Mouse (Mus musculus) lung, postnatal 0 days (tissue): Measurements from ENCODE around the gene Abraxas2. TPM values are rescaled to one million over a fixed set of nuclear protein-coding genes. Genes with fewer than 3 reads are reported as not detected.

ENCODE experiments used
- ATAC-seq: fragments of 200-750 bp; cut with Nextera tagmentation; 2 replicates; pipeline ENCODE4 v1.8.0; 2017; ENCODE audit warnings: moderate library complexity
- DNase-seq: peaks from one replicate; pipeline ENCODE4 v3.0.0-alpha.2; 2016; ENCODE audit warnings: low spot score
- H3K27ac ChIP-seq: fragments of 300-500 bp; sonication (generic); 2 replicates; pipeline ENCODE4 v1.5.1; 2014; ENCODE audit warnings: antibody characterized with exemption, mild to moderate bottlenecking, low read length, mixed read lengths
- H3K27me3 ChIP-seq: fragments of 300-500 bp; sonication (generic); replicated peaks from 2 replicates; pipeline ENCODE4 v1.6.1; 2014; ENCODE audit warnings: low read length, mixed read lengths; ENCODE audit not compliant: insufficient read depth
- H3K36me3 ChIP-seq: fragments of 300-500 bp; sonication (generic); 2 replicates; pipeline ENCODE4 v1.6.1; 2014; ENCODE audit warnings: low read length, mixed read lengths; ENCODE audit not compliant: insufficient read depth
- H3K4me1 ChIP-seq: fragments of 300-500 bp; sonication (generic); 2 replicates; pipeline ENCODE4 v1.6.1; 2014; ENCODE audit warnings: antibody characterized with exemption, low read depth, low read length, mixed read lengths; ENCODE audit not compliant: insufficient read depth
- H3K4me2 ChIP-seq: fragments of 300-500 bp; sonication (generic); replicated peaks from 2 replicates; pipeline ENCODE4 v1.6.1; 2014; ENCODE audit warnings: low read depth, mild to moderate bottlenecking, low read length, moderate library complexity, mixed read lengths
- H3K4me3 ChIP-seq: fragments of 300-500 bp; sonication (generic); 2 replicates; pipeline ENCODE4 v1.5.1; 2014; ENCODE audit warnings: low read depth, low read length
- H3K9ac ChIP-seq: fragments of 300-500 bp; sonication (generic); replicated peaks from 2 replicates; pipeline ENCODE4 v1.6.1; 2014; ENCODE audit warnings: low read depth, mild to moderate bottlenecking
- H3K9me3 ChIP-seq: fragments of 300-500 bp; sonication (generic); 2 replicates; pipeline ENCODE4 v1.6.1; 2016; ENCODE audit warnings: low read length, mixed read lengths
- CTCF ChIP-seq: IDR thresholded peaks from 2 replicates; pipeline ENCODE4 v1.5.1; 2016; ENCODE audit warnings: antibody characterized with exemption, mild to moderate bottlenecking
- EP300 ChIP-seq: IDR thresholded peaks from 2 replicates; pipeline ENCODE4 v1.6.1; 2016; ENCODE audit warnings: antibody characterized with exemption, mild to moderate bottlenecking, control low read depth
- WGBS: fragments of 180-500 bp; shearing (Covaris S2); extraction: QIAGEN DNeasy Blood & Tissue Kit; methylation state at CpG from one replicate; pipeline ENCODE4 v1.1.7; 2014; 5-methylcytosine and 5-hydroxymethylcytosine counted together
- polyA plus RNA-seq: library from polyadenylated mRNA; unstranded; fragments of >200 nt; fragmentation: Nextera tagmentation; extraction: Ambion mirVana; gene quantifications from 2 replicates; pipeline ENCODE4 v1.2.1, GENCODE M21; 2015

Gene Abraxas2
- polyA plus RNA-seq, 1 experiment from 2014 or later = 26.7 TPM

DNA sequence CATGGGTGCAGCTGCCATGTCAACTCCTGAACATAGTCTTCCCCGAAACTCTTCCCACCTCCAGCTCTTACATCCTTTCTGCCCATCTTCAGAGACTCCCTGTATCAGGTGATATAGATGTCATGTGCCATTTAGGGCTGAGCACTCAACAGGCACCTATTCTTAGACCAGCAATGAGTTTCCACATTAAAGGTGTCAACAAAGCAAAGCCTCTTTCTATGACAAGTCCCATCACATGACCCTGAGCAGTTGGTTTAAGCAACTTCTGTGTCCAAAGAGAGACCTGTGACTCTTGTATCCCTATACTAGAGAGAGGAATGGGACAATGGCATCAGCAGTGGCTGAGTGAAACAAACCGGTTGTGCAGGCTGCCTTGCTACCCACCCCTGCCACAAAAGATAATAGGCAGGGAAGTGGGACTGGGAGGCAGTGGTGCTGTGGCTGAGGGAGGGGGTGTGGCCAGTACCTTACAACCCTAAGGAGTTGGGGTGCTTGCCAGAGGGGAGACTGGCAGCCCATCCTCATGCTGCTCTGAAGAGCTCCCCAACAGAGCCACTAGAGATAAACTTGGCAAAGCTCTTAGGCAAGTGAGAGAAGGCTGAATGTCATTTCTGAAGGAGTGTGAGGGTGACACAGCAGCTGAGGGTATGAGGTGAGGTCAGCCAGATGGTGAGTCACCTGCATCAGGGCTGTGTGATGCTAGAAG lies 42.0 kb downstream of the Abraxas2 start:
- DNase-seq (peak; percentile 69), ATAC-seq (peak; percentile 88)
- no peak overlapping the region for H3K9ac ChIP-seq
- no peaks in the 10 kb centered on the region for H3K36me3 ChIP-seq
- WGBS = 39% methylated on average over 2 of the region's 2 CpGs
- no peaks in the 10 kb centered on the region for H3K4me1 ChIP-seq
- no peak overlapping the region for H3K27ac ChIP-seq
- no peak overlapping the region for H3K4me3 ChIP-seq
- no peaks in the 10 kb centered on the region for H3K27me3 ChIP-seq
- TF ChIP-seq CTCF = no peak
- no peak for TF ChIP-seq EP300
- no peaks in the 10 kb centered on the region for H3K9me3 ChIP-seq
- H3K4me2 ChIP-seq = no peak overlapping the region

GRCm38 (mm10) chr7:132903796-132904195 lies 44.8 kb downstream of the Abraxas2 start:
- ATAC-seq (no peak), DNase-seq (no peak)
- Histone ChIP-seq H3K4me1 (no peaks in the 10 kb centered on the region), H3K27ac (no peak overlapping the region), H3K27me3 (no peaks in the 10 kb centered on the region), H3K9me3 (no peaks in the 10 kb centered on the region), H3K4me3 (no peak overlapping the region), H3K9ac (no peak overlapping the region), H3K36me3 (no peaks in the 10 kb centered on the region), H3K4me2 (no peak overlapping the region)
- TF ChIP-seq EP300 = no peak
- TF ChIP-seq CTCF = peak; percentile 8; the same call in 1 of the 2 replicates
- 62% methylated on average over 3 of the region's 3 CpGs for WGBS

DNA sequence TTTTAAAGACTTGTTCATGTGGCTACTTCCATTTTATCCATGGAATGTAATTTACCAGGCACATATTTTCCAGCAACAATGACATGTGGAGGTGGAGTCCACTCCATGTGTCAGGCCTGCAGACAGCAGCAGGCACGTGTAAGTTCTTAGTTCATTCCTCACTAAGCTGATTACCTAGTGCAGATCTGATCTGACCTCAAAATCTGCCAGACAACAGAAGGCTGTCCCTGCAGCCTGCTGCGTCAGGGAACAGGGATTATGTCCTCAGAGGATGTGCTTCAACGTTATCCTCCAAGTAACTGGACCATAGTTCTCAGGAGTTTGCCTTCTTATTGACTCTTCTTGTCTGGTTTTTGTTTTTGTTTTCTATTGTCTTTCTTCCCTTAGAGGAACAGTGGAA lies 62.9 kb downstream of the Abraxas2 start:
- no peak for DNase-seq
- no peak for ATAC-seq
- no peaks in the 10 kb centered on the region for H3K4me1 ChIP-seq
- no peak overlapping the region for H3K4me3 ChIP-seq
- 33% methylated on average over 3 of the region's 3 CpGs for WGBS
- no peaks in the 10 kb centered on the region for H3K27me3 ChIP-seq
- H3K36me3 ChIP-seq = no peaks in the 10 kb centered on the region
- no peaks in the 10 kb centered on the region for H3K9me3 ChIP-seq
- H3K4me2 ChIP-seq = no peak overlapping the region
- TF ChIP-seq CTCF (no peak), EP300 (no peak)
- no peak overlapping the region for H3K27ac ChIP-seq
- H3K9ac ChIP-seq = no peak overlapping the region

- H3K9ac ChIP-seq = no peak overlapping the region
- TF ChIP-seq CTCF = no peak
- no peak for TF ChIP-seq EP300
- no peak overlapping the region for H3K4me2 ChIP-seq
- DNase-seq (no peak), ATAC-seq (no peak)
- WGBS = 69% methylated on average over 2 of the region's 2 CpGs
- no peaks in the 10 kb centered on the region for H3K36me3 ChIP-seq
- no peaks in the 10 kb centered on the region for H3K27me3 ChIP-seq
- H3K27ac ChIP-seq = no peak overlapping the region
- H3K4me3 ChIP-seq = no peak overlapping the region
- no peaks in the 10 kb centered on the region for H3K4me1 ChIP-seq
- H3K9me3 ChIP-seq = no peaks in the 10 kb centered on the region
These were observed 66.2 kb downstream of the Abraxas2 start for GRCm38 (mm10) chr7:132925227-132925626.

GRCm38 (mm10) chr7:132927201-132927600 lies 68.2 kb downstream of the Abraxas2 start:
- Histone ChIP-seq H3K27me3 (no peaks in the 10 kb centered on the region), H3K9ac (no peak overlapping the region), H3K4me1 (no peaks in the 10 kb centered on the region), H3K4me2 (no peak overlapping the region), H3K36me3 (no peaks in the 10 kb centered on the region), H3K4me3 (no peak overlapping the region), H3K9me3 (no peaks in the 10 kb centered on the region), H3K27ac (no peak overlapping the region)
- DNase-seq (no peak), ATAC-seq (no peak)
- no peak for TF ChIP-seq EP300
- no peak for TF ChIP-seq CTCF
- 29% methylated on average over 3 of the region's 3 CpGs for WGBS

DNA sequence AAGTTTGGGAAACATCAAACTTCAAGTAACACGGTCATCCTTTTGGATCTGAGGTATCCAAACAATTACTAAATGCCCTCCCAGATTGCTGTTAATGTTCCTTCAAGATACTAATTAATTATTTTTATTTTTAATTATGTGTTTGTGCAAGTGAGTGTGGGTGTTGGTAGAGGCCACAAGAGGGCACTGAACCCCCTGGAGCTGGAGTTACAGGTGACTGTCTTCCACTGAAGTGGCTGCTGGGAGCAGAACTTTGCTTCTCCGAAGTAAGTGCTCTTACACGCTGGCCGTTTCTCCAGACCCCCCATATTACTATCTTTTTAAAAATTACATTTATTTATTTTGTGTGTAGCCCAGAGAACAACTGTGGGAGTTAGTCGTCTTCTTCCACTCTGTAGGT lies 71.0 kb downstream of the Abraxas2 start:
- H3K9me3 ChIP-seq = no peaks in the 10 kb centered on the region
- no peak overlapping the region for H3K9ac ChIP-seq
- TF ChIP-seq EP300 = no peak
- TF ChIP-seq CTCF = peak; percentile 30
- no peak overlapping the region for H3K27ac ChIP-seq
- no peaks in the 10 kb centered on the region for H3K27me3 ChIP-seq
- peaks cover 4% of the 10 kb centered on the region; the same call in 1 of the 2 replicates for H3K4me1 ChIP-seq
- H3K4me2 ChIP-seq = peak overlapping the region; percentile 60; the same call in 1 of the 2 replicates
- peak overlapping the region; percentile 99 for H3K4me3 ChIP-seq
- ATAC-seq (no peak), DNase-seq (peak; percentile 17)
- H3K36me3 ChIP-seq = no peaks in the 10 kb centered on the region
- whole genome bisulfite sequencing = 78% methylated on average over 5 of the region's 5 CpGs
